Mouse (Mus musculus): ENCODE measurements around the gene Rfx4. TPM values are rescaled to one million over a fixed set of nuclear protein-coding genes. Genes with fewer than 3 reads are reported as not detected.

The Rfx4 gene
- total RNA-seq, 4 experiments from 2014 or later, result 10.6 to 13.1 (median 12.3) TPM

GRCm38 (mm10) chr10:84949684-84950010 is 193.8 kb downstream of the Rfx4 start:
- no peak for DNase-seq (ENCODE audit: low spot score in 2 of 2)

- DNase-seq (ENCODE audit: low spot score in 2 of 2), result no peak
These were observed 194.5 kb downstream of the Rfx4 start for GRCm38 (mm10) chr10:84950384-84950783.

DNA sequence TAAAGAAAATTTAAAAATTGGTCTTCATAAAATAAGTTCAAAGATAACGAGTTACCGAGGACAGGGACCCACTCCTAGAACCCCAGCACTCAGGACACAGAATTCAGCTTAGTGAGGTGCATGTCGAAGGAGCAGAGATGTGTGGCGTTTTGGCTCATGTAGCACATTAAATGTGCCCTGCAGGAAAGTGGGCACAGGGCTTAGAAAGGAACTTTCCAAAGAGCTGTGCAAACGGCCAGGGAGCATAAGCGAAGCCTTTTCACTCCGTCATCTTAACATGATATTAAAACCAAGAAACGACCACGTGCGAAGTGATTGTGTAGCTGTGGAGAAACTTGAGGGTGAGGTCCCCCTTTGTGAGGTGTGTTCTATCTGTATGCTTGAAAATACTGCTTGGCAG is 198.4 kb downstream of the Rfx4 start:
- no peak for DNase-seq (ENCODE audit: low spot score in 2 of 2)

Other genes starting within 250 kb of the Rfx4 start
- 10 to 100 TPM; 18.1 to 19.8 (median 18.5) TPM for gene Ckap4, start 222.0 kb upstream of the Rfx4 start, total RNA-seq (2022)
- 10 to 100 TPM; 21.0 to 24.7 (median 22.5) TPM for gene Tcp11l2, start 179.4 kb upstream of the Rfx4 start, total RNA-seq (2022)
- gene Polr3b, start 133.8 kb upstream of the Rfx4 start, total RNA-seq (2022), result 10 to 100 TPM; 14.2 to 16.4 (median 14.6) TPM
- gene Ric8b, start 161.6 kb downstream of the Rfx4 start, total RNA-seq (2022), result 10 to 100 TPM; 62.5 to 68.6 (median 66.8) TPM

All from left cerebral cortex, adult 8-10 months (tissue).